Comparison of ENCODE assay signal across 8 mouse cellular contexts in the genomic region with DNA sequence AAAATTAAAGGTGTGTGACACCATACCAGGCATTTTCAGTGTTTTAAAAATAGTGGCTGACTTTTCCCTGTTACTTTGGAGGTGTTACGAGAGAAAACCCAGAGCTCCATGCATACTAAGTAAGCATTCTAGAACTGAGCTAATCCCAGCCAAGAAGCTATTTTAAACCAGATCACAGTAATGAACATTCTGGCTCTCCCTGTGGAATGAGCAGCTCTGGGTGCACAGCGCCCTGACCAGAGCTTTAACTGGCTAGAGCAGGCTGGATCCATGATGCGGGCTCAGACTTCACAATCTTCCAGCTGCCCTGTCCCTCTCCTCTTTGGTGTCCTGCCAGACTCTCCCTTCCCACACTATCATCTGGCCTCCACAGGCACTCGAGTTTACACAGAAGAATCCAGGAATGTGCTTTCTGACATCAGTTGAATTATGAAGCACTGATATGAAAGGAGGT. TPM values are rescaled to one million over a fixed set of nuclear protein-coding genes. Genes with fewer than 3 reads are reported as not detected.
DNase-seq lines count a peak whose midpoint lies in the region; ATAC-seq lines count a peak whose summit lies in the region.

No protein-coding gene starts in this region.

- DNase-seq in layer of hippocampus, adult 9-11 months, result peak; percentile 15
- DNase-seq in layer of hippocampus, postnatal 14 days (ENCODE audit: low spot score in 2 of 2), result no peak
- peak; percentile 28 to 38 for DNase-seq in left cerebral cortex, postnatal 36 days (ENCODE audit: low spot score in 2 of 2)
- DNase-seq in embryonic facial prominence, embryonic 10.5 days (ENCODE audit: low spot score), result no peak

- H3K9me3 ChIP-seq in heart, embryonic 11.5 days (replicated peaks; ENCODE audit: control insufficient read depth, low read length), result no peaks in the 10 kb centered on the region
- H3K9me3 ChIP-seq in stomach, embryonic 15.5 days, result no peaks in the 10 kb centered on the region
- no peaks in the 10 kb centered on the region for H3K9me3 ChIP-seq in midbrain, embryonic 15.5 days
- no peaks in the 10 kb centered on the region for H3K9me3 ChIP-seq in forebrain, embryonic 15.5 days
- no peaks in the 10 kb centered on the region for H3K9me3 ChIP-seq in embryonic facial prominence, embryonic 10.5 days

- no peaks in the 10 kb centered on the region for H3K27me3 ChIP-seq in heart, embryonic 11.5 days (ENCODE audit: control insufficient read depth, insufficient read depth, low read length)
- no peaks in the 10 kb centered on the region for H3K27me3 ChIP-seq in stomach, embryonic 15.5 days (replicated peaks)
- no peaks in the 10 kb centered on the region for H3K27me3 ChIP-seq in midbrain, embryonic 15.5 days (replicated peaks)
- no peaks in the 10 kb centered on the region for H3K27me3 ChIP-seq in forebrain, embryonic 15.5 days
- H3K27me3 ChIP-seq in embryonic facial prominence, embryonic 10.5 days (replicated peaks; ENCODE audit: low read depth, poor library complexity, severe bottlenecking), result no peaks in the 10 kb centered on the region

- peak; percentile 56 for ATAC-seq in heart, embryonic 11.5 days (replicated peaks; ENCODE audit: insufficient number of reproducible peaks, low FRiP score, low TSS enrichment)
- peak; percentile 37; the same call in 1 of the 2 replicates for ATAC-seq in stomach, embryonic 15.5 days (ENCODE audit: insufficient read depth, low FRiP score, low read depth)
- no peak for ATAC-seq in midbrain, embryonic 15.5 days (replicated peaks)
- no peak for ATAC-seq in forebrain, embryonic 15.5 days (replicated peaks)

- H3K9ac ChIP-seq in heart, embryonic 11.5 days (ENCODE audit: low read depth, low read length), result peak overlapping the region; percentile 54
- no peak overlapping the region for H3K9ac ChIP-seq in stomach, embryonic 15.5 days
- H3K9ac ChIP-seq in midbrain, embryonic 15.5 days, result no peak overlapping the region
- no peak overlapping the region for H3K9ac ChIP-seq in forebrain, embryonic 15.5 days (replicated peaks)

- no peaks in the 10 kb centered on the region for H3K36me3 ChIP-seq in heart, embryonic 11.5 days (ENCODE audit: control insufficient read depth, insufficient read depth, low read length)
- peaks cover 8% of the 10 kb centered on the region; the same call in 1 of the 2 replicates for H3K36me3 ChIP-seq in stomach, embryonic 15.5 days
- H3K36me3 ChIP-seq in midbrain, embryonic 15.5 days (replicated peaks), result 0 out of 2 replicates have a peak, but pooled peaks cover 14% of the 10 kb centered on the region
- H3K36me3 ChIP-seq in forebrain, embryonic 15.5 days, result peaks cover 26% of the 10 kb centered on the region
- H3K36me3 ChIP-seq in embryonic facial prominence, embryonic 10.5 days (replicated peaks), result peaks cover 74% of the 10 kb centered on the region

- 47% methylated on average over 4 of the region's 4 CpGs for WGBS in heart, embryonic 11.5 days (ENCODE audit: insufficient replicate concordance)
- 72% methylated on average over 4 of the region's 4 CpGs for WGBS in stomach, embryonic 15.5 days
- WGBS in midbrain, embryonic 15.5 days, result 91% methylated on average over 4 of the region's 4 CpGs
- WGBS in forebrain, embryonic 15.5 days, result 91% methylated on average over 4 of the region's 4 CpGs
- 91% methylated on average over 4 of the region's 4 CpGs for WGBS in embryonic facial prominence, embryonic 10.5 days

- no peak overlapping the region for H3K4me3 ChIP-seq in heart, embryonic 11.5 days (ENCODE audit: low read depth, low read length)
- no peak overlapping the region for H3K4me3 ChIP-seq in stomach, embryonic 15.5 days (replicated peaks)
- no peak overlapping the region for H3K4me3 ChIP-seq in midbrain, embryonic 15.5 days
- H3K4me3 ChIP-seq in forebrain, embryonic 15.5 days, result no peak overlapping the region
- H3K4me3 ChIP-seq in embryonic facial prominence, embryonic 10.5 days, result no peak overlapping the region

- H3K27ac ChIP-seq in heart, embryonic 11.5 days (ENCODE audit: low read depth, low read length), result peak overlapping the region; percentile 95
- peak overlapping the region; percentile 45; the same call in 1 of the 2 replicates for H3K27ac ChIP-seq in stomach, embryonic 15.5 days
- no peak overlapping the region for H3K27ac ChIP-seq in midbrain, embryonic 15.5 days
- H3K27ac ChIP-seq in forebrain, embryonic 15.5 days (replicated peaks), result no peak overlapping the region
- no peak overlapping the region for H3K27ac ChIP-seq in embryonic facial prominence, embryonic 10.5 days (replicated peaks)

- peak overlapping the region; percentile 52 for H3K4me2 ChIP-seq in heart, embryonic 11.5 days
- H3K4me2 ChIP-seq in stomach, embryonic 15.5 days, result no peak overlapping the region
- no peak overlapping the region for H3K4me2 ChIP-seq in midbrain, embryonic 15.5 days
- H3K4me2 ChIP-seq in forebrain, embryonic 15.5 days (replicated peaks), result no peak overlapping the region

- intact Hi-C loops in left cerebral cortex, postnatal 36 days (cut with DNase I), result no loop called here

- H3K4me1 ChIP-seq in heart, embryonic 11.5 days (ENCODE audit: control insufficient read depth, insufficient read depth, low read length), result peaks cover 37% of the 10 kb centered on the region
- no peaks in the 10 kb centered on the region for H3K4me1 ChIP-seq in stomach, embryonic 15.5 days
- H3K4me1 ChIP-seq in midbrain, embryonic 15.5 days, result no peaks in the 10 kb centered on the region
- no peaks in the 10 kb centered on the region for H3K4me1 ChIP-seq in forebrain, embryonic 15.5 days
- H3K4me1 ChIP-seq in embryonic facial prominence, embryonic 10.5 days, result no peaks in the 10 kb centered on the region

RNA-seq across cellular contexts. Expression of gene Ubfd1, which starts 21.8 kb away (rescaled TPM):
- total RNA-seq in layer of hippocampus, postnatal 14 days (2021), result 10 to 100 TPM; 64.2 to 65.1 TPM
- 67.4 and 71.0 TPM in 2 replicates for polyA plus RNA-seq in heart, embryonic 11.5 days (2014; fragmentation: Nextera tagmentation; extraction: Ambion mirVana)
- total RNA-seq in left cerebral cortex, postnatal 36 days (2021), result 10 to 100 TPM; 56.2 to 58.2 TPM
- polyA plus RNA-seq in stomach, embryonic 15.5 days (2015; fragmentation: Nextera tagmentation; extraction: Ambion mirVana), result 60.2 and 63.2 TPM in 2 replicates
- polyA plus RNA-seq in midbrain, embryonic 15.5 days (2015; fragmentation: Nextera tagmentation; extraction: Ambion mirVana), result 81.4 and 85.3 TPM in 2 replicates
- polyA plus RNA-seq in forebrain, embryonic 15.5 days (2015; fragmentation: Nextera tagmentation; extraction: Ambion mirVana), result 61.3 and 65.2 TPM in 2 replicates
- 74.8 and 75.0 TPM in 2 replicates for polyA plus RNA-seq in embryonic facial prominence, embryonic 10.5 days (2016; fragmentation: Nextera tagmentation; extraction: Ambion mirVana)

RNA-seq across cellular contexts. Expression of gene Ears2, which starts 21.9 kb away (rescaled TPM):
- total RNA-seq in layer of hippocampus, postnatal 14 days (2021), result 1 to 10 TPM; 7.7 to 9.5 TPM
- polyA plus RNA-seq in heart, embryonic 11.5 days (2014; fragmentation: Nextera tagmentation; extraction: Ambion mirVana), result 21.4 and 24.6 TPM in 2 replicates
- 1 to 10 TPM; 8.3 to 8.6 TPM for total RNA-seq in left cerebral cortex, postnatal 36 days (2021)
- polyA plus RNA-seq in stomach, embryonic 15.5 days (2015; fragmentation: Nextera tagmentation; extraction: Ambion mirVana), result 17.5 and 18.4 TPM in 2 replicates
- polyA plus RNA-seq in midbrain, embryonic 15.5 days (2015; fragmentation: Nextera tagmentation; extraction: Ambion mirVana), result 9.2 and 10.7 TPM in 2 replicates
- polyA plus RNA-seq in forebrain, embryonic 15.5 days (2015; fragmentation: Nextera tagmentation; extraction: Ambion mirVana), result 11.6 and 12.7 TPM in 2 replicates
- polyA plus RNA-seq in embryonic facial prominence, embryonic 10.5 days (2016; fragmentation: Nextera tagmentation; extraction: Ambion mirVana), result 16.4 and 18.4 TPM in 2 replicates

RNA-seq across cellular contexts. Expression of gene Gga2, which starts 24.2 kb away (rescaled TPM):
- total RNA-seq in layer of hippocampus, postnatal 14 days (2021), result 10 to 100 TPM; 29.2 to 29.7 TPM
- polyA plus RNA-seq in heart, embryonic 11.5 days (2014; fragmentation: Nextera tagmentation; extraction: Ambion mirVana), result 40.6 and 68.0 TPM in 2 replicates
- total RNA-seq in left cerebral cortex, postnatal 36 days (2021), result 10 to 100 TPM; 26.8 to 34.8 TPM
- 87.9 and 107 TPM in 2 replicates for polyA plus RNA-seq in stomach, embryonic 15.5 days (2015; fragmentation: Nextera tagmentation; extraction: Ambion mirVana)
- polyA plus RNA-seq in midbrain, embryonic 15.5 days (2015; fragmentation: Nextera tagmentation; extraction: Ambion mirVana), result 59.0 and 63.7 TPM in 2 replicates
- polyA plus RNA-seq in forebrain, embryonic 15.5 days (2015; fragmentation: Nextera tagmentation; extraction: Ambion mirVana), result 66.7 and 69.4 TPM in 2 replicates
- polyA plus RNA-seq in embryonic facial prominence, embryonic 10.5 days (2016; fragmentation: Nextera tagmentation; extraction: Ambion mirVana), result 111 and 124 TPM in 2 replicates

RNA-seq across cellular contexts. Expression of gene Ndufab1, which starts 56.5 kb away (rescaled TPM):
- total RNA-seq in layer of hippocampus, postnatal 14 days (2021), result 100 to 1,000 TPM; 308 TPM
- polyA plus RNA-seq in heart, embryonic 11.5 days (2014; fragmentation: Nextera tagmentation; extraction: Ambion mirVana), result 1,202 and 1,222 TPM in 2 replicates
- total RNA-seq in left cerebral cortex, postnatal 36 days (2021), result 100 to 1,000 TPM; 267 to 269 TPM
- polyA plus RNA-seq in stomach, embryonic 15.5 days (2015; fragmentation: Nextera tagmentation; extraction: Ambion mirVana), result 708 and 737 TPM in 2 replicates
- polyA plus RNA-seq in midbrain, embryonic 15.5 days (2015; fragmentation: Nextera tagmentation; extraction: Ambion mirVana), result 588 and 603 TPM in 2 replicates
- 525 and 527 TPM in 2 replicates for polyA plus RNA-seq in forebrain, embryonic 15.5 days (2015; fragmentation: Nextera tagmentation; extraction: Ambion mirVana)
- 763 and 789 TPM in 2 replicates for polyA plus RNA-seq in embryonic facial prominence, embryonic 10.5 days (2016; fragmentation: Nextera tagmentation; extraction: Ambion mirVana)

Comparison
In these comparisons a context has a peak if more than half of its experiments do, and no peak if none do; other contexts are left out.
1. DNase-seq: peak in layer of hippocampus, adult 9-11 months (single experiment) and left cerebral cortex, postnatal 36 days (2 of 2); none in layer of hippocampus, postnatal 14 days (0 of 2) and embryonic facial prominence, embryonic 10.5 days (single experiment).
2. ATAC-seq: peak in heart, embryonic 11.5 days (single experiment) and stomach, embryonic 15.5 days (single experiment); none in midbrain, embryonic 15.5 days (single experiment) and forebrain, embryonic 15.5 days (single experiment).
3. H3K27ac ChIP-seq: peak in heart, embryonic 11.5 days (single experiment) and stomach, embryonic 15.5 days (single experiment); none in midbrain, embryonic 15.5 days (single experiment), forebrain, embryonic 15.5 days (single experiment) and embryonic facial prominence, embryonic 10.5 days (single experiment).